Mouse (Mus musculus) cerebellum, adult 8-10 months (tissue): Measurements from ENCODE around the gene Supt5.

Experiments used
- DNase-seq: peaks from one replicate; pipeline ENCODE4 v3.0.0; 2022

Gene Supt5

DNA sequence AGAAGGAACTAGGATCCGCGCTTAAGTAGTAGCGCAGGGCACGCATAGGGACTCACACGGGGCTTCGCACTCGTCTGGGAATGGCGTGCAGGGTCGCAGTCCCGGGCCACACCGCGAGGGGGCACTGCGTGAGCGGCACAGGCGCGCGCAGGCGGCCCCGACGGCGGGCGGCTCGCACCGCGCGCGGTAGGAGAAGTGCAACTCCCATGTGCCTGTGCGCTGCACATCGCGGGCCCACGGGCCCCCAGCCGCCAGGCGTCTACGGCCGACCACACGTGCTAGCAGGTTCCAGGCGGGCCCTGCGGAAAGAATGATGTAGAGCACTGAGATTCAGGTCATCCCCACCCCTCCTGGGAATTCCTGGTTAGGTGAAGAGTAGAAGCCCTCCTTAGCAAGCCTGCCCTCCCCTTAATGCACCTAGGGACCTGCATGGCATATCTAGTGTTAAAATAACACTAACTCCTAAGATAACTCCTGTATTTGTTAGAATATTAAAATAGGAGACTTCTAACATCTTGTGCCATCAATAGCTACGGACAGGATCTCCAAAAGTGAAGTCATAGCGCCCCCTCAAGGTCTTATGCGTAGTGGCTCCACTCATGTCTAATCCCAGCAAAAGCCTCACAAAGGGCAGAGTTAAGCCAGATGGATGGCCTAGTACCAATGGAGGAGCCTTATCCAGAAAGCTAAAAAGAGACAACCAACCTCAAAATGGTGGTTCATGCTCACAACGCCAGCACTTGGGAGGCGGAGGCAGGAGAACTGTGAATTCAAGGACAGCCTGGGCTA, 39.5 kb downstream of the Supt5 start:
- DNase-seq, result peak; percentile 52

DNA sequence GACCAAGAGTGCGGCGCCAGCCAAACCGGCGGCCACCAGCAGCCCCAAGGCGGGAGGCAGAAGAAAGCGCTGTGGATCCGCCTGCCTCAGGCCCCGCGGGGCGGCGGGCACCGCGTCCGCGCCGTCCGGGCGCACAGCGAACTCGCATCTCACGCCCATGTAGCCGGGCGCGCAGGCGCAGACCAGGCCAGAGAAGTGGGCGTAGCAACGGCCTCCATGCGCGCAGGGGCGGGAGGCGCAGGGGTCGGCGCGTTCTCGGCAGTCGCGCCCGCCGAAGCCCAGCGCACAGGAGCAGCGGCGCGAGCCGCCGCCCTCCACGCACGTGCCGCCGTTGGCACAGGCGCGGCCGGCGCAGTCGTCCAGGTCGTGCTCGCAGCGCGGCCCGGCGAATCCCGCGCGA, 44.1 kb downstream of the Supt5 start:
- no peak for DNase-seq

DNA sequence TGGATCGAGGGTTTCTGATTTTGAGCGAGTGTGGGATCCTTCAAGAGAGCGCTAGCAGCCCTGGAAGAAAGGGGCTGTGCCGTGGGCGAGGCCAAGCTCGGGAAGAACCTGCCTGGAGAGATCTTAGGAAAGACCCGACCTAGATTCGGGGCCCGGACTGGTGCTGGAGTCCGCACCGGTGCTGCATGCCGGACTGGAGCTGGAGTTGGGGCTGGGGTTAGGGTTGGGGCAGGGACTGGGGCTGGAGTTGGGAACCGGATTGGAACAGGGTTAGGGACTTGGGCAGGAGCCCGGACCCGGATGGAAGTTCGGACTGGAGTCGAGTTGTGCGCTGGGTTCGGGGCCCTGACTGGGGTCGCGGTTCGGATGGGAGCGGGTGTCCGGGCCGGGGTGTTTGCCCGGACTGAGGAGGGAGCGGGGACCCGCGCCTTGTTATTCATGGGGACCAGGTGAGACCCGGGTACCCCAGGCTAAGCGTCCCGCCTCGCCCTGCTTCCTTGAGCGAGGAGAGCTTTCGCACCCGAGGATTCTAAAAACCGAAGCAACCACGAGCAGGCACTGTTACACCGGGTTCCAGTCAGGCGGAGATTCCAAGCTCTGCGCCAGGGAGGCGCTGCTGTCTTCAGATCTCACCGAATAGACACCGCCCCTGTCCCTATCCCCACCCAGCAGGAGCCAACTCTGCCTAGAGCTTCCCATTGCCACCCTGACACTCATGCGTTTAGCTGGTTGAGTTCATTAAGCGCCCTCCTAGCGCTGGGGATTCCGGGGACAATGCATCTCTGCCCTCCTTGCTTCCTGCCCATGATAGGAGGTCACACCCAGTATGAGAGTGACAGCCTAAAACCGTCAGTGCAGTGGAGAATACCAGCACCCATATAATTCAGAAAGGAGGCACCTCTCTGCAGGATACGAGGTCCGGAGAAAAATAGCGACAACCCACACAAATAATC, 47.6 kb downstream of the Supt5 start, which contains the start of gene Selenov:
Selenov (minus strand) TSS at position 549 of the 953 bp plus-strand sequence.
- peak; percentile 30 for DNase-seq

DNA sequence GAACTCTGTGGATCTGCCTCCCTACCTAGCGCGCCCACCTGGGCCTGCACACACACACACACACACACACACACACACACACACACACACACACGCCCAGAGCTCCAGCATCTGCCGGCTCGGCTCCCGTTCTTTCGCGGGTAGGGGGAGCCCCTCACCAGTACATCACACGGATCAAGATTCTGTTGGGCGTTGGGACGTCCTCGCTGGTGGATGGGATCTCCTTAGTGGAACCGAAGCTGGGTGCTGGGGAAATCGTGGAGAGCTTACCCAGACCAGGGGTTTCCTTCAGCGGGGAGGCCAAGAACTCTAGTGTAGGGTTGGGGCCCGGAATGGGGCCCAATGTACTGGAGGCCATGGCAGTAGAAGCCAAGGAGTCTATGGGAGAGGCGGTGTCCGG, 48.4 kb downstream of the Supt5 start:
- DNase-seq, result no peak

DNA sequence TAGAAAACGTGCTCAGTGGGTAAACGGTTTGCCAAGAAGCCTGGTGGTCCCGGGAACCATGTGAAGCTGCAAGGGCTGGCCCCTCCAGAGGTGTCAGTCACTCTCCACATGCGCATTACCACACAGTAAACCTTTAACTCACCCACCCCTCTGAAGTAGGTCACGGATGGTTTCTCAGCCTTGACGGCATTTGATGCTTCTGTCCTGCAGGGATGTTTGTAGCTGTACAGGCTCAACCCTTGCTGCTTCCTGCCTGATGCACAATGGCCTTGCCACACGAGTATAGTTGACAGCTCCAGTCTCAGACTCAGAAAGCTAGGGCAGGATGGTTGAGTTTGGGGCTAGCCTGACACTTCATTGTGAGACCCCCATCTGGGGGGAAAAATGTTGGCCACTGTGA, 57.9 kb downstream of the Supt5 start:
- DNase-seq, result no peak

DNA sequence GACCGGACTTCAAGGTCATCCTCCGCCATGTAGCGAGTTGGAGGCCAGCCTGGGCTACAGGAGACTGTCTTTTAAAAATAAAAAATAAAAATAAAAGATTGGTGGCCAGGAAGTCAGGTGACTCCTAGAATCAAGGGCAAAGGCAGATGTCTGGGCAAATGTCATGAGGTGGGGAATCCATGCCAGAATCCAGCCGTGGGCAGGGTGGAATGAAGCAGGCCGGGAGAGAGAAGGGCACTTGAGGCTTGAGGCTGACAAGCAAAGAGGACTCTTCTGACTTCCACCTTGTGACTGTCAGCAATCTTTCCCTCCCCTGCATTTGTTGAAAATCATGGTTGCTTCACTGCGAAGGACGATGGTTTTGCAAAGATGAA, 60.3 kb downstream of the Supt5 start:
- no peak for DNase-seq

DNA sequence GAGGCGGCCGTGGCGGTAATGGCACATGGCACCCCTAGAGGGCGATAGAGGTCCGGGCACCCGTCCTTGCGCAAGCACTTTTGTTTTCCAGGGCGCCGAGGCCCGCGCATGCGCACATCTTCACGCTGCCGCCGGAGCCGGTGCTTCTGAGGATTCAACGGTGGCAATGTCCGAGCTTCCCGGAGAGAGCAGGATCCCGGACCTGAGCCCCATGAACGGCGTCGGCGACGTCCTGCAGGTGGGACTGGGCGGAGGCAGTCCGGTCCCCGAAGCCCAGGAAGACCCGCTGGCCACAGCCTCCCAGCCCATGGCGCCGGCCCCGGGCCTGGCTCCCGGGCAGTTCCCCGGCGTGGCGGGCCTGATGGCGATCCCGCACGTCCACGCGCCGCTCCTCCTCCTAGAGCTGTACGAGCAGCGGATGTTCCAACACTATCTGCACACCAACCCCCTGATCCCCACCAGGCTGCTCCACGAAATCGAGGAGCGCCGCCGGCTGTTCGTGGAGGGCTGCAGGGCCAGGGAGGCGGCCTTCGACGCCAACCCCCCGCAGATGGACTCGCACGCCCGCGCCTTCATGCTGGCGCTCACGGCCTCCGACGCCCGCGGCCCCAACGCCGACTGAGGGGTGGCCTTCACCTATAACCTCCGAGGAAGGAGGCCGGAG, 60.8 kb downstream of the Supt5 start, which contains the start of gene Eid2b:
Eid2b (plus strand) TSS at position 125 of the 664 bp plus-strand sequence.
- DNase-seq, result peak; percentile 98

DNA sequence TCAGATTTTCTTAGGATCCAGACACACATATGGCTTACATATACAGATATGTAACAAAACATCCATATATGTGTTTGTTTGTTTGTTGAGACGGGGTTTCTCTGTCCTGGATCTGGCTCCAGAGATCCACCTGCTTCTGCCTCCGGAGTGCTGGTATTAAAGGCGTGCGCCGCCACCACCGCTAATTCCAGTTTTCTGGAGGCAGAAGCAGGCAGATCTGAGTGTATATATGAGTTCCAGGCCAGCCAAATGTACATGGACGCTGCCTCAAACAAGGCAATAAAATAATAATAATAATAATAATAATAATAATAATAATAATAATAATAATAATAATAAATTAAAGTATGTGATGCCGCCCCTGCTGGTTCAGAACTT, 61.3 kb downstream of the Supt5 start:
- DNase-seq, result no peak

DNA sequence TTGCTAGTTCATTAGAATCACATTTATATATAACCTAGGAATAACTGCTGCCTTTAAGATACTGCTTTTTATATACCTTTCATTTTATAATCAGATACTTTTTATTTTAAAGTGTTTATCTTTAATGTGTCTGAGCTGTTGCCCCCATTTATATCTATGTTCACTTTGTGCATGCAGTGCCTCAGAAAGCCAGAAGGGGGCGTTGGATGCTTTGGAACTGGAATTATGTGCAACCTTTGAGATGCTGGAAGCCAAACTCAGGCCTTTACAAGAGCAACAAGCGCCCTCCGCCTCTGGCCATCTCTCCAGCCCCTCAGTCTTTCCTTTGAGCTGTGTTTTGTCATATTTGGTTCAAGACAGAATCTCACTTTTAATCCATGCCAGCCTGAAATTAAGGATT, 66.8 kb downstream of the Supt5 start:
- no peak for DNase-seq

DNA sequence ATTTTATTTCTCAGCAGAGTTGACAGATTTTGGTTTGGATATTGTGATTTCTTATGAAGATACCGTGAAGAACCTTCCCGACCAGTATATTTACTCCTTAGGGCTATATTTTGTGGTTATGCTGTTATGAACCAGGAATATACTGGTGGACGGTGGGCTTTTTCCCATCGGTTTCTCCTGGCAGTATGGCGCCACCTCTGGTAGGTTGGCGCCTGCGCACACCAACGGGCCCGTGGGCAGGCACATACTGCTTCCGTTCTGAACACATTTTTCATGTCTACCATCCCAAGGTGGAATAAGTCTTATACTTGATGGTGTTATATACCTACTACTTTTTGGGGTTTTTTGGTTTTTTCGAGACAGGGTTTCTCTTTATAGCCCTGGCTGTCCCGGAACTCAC, 69.2 kb downstream of the Supt5 start:
- no peak for DNase-seq

DNA sequence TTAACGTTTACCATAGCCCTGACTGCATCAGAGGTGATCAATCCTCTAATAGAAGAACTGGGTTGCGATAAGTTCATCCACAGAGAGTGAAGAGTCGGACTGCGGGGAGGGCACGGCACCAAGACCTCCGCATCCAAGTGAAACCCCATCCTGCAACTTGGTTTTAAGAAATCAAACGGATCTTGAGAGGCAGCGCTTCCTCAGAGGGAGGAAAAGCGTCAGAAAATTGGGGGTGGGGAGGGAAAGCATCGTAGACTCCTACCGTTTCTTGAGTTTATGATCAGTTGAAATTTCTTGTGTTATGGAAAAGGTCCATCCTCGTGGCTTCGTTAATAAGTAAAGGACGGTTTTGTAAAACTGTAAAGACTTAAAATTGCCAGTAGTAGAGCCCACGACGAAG, 70.0 kb downstream of the Supt5 start:
- no peak for DNase-seq

DNA sequence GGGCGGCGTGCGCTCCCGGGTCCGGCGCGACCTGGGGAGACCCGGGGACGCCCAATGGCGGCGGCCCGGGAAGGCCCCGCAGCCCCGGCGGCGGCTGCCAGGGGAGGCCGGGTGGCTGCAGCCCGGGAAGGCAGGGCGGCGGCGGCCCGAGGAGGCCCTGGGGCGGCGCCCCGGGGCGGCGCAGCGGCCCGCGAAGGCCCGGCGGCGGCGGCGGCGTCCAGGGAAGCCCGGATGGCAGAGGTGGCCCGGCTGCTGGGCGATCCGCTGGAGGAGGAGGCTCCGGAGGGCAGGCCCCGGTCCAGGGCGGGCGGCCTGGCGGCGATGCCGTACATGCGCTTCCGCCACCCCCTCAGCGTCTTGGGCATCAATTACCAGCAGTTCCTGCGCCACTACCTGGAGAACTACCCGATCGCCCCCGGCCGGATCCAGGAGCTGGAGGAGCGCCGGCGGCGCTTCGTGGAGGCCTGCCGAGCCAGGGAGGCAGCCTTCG, 70.5 kb downstream of the Supt5 start:
- DNase-seq, result peak; percentile 58

DNA sequence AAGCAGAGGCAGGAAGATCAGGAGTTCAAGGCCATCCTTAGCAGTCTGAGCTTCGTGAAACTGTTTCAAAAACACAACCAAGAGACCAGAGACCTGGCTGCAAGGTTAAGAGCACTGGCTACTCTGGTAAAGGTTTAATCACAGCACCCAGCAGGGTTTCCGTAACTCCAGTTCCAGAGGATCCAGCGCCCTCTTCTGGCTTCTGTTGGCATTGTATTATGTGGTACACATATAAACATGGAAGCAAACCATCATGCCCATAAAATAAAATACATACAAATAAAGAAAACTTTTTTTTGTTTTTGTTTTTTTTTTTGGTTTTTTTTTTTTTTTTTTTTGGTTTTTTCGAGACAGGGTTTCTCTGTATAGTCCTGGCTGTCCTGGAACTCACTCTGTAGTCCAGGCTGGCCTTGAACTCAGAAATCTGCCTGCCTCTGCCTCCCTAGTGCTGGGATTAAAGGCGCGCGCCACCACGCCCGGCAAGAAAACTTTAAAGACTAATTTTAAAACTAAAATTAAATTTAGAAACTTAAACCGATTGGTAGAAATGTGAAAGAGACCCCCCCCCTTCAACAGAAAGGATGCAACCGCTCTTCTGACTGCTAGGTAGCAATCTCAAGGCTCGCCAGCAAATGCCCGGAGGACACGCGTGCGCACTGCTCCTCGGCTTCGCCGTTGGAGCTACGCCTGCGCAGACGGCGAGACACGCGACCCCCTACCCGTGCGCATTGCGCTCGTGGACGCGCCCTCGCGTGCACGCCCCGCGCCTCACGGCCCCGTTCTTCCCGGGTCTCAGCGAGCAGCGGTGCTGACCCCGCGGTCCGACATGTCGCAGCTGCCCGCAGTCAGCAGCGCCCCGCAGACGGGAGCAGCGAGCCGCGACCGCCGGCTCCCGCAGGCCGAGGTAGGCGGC, 71.2 kb downstream of the Supt5 start, which contains the start of gene Eid2:
Eid2 (plus strand) TSS at position 753 of the 913 bp plus-strand sequence.
- DNase-seq, result peak; percentile 90

DNA sequence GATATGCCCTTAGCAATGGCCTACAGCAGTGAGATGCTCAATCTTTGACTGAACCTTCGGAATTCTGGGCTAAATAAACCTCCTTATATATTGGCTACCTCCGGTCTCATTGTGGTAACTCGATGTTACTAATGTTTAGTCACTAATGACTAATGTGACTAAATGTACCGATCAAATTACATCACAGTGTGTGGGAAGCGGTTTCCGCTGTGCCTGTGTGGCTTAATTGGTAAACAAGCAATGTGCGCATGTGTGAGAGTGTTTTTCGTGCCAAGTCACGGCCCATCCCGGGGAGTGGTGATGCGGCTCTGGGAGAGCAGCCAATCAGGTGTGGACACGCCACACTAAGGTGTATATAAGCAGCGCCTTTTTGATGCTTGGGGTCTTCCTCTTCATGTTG, 73.2 kb downstream of the Supt5 start:
- no peak for DNase-seq
